Mouse (Mus musculus) embryo, embryonic 11 days (tissue): ENCODE measurements at regions not wholly inside any gene's neighbourhood (a gene's known extent, or its start where the extent isn't known, plus 50 kb on each side); places are given as distances from the start of the nearest gene placed in this dataset.

Experiments
- DNase-seq: peaks from one replicate; pipeline ENCODE4 v3.0.0-alpha.2; 2015

DNA sequence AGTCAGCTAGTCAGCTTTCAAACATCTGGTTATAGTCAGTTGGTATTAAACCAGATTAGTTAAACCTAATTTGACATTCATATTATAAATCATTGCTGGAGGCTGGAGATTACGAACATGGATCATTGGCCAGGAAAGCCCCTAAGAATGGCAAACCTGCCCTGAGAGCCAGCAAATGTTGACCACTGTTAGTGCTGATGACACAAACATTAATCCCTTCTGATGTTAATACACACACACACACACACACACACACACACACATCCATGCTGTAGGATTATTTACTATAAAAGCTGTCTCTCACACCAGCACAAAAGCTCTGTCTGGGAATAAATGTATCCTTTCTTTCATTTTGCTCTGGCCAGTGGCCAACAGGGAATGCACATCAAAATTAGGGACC lies 329.4 kb upstream of the Atp2b1 start:
- no peak for DNase-seq

DNA sequence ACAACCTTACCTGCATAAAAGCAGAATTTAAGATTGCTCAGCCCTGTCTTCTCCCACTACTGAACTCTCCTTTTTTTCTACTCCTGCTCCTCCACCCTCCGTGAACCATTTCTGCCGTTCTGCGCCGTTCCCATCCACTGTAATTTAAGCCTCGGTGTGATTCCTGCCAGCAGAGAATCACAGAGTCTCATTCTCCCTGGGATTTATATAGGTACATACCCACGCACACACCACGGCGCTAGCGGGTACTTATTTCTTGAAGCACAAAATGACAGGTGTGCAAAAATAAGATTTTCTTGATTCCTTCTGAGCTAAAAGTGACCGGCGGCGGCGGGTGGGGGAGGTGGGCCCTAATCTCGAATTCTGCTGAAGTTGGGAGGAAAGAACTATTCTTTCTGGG lies 324.5 kb upstream of the Atp2b1 start:
- DNase-seq, result no peak

DNA sequence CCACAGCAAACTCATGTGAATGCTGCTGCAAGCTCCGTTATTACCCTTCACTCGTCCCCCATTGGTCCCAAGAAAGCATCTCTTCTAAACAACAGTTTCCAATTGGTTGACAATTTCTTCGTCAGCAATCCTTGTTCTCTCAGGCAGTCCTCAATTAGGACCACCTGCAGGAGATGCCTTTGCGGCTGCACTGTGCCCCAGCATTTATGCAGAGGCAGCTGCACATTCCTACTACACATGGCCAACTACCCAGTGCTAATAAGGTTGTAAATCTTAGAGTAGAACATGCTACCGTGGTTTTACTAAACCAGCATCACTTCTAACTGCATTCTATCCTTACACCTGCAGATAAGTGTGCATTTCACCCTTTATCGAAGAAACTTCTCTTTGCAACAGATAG lies 322.1 kb upstream of the Atp2b1 start:
- no peak for DNase-seq

DNA sequence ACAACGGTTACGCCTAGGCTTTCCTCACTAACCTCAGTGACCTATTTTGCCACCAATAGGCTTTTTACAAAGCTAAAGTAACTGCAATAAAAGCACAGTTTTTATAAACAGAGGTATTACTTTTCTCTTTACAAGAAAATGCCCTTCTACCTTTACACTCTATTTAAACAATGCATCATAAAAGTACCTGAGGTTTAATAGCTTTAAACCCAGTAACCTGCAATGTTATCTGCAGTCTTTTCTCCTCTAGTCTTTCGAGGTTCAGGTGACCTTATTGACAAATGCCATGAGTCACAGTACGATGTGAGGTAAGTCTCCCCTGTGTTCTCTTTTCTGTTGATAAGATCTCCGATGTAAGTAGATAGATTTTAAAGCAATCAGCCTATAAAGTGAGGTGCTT lies 320.3 kb upstream of the Atp2b1 start:
- DNase-seq, result no peak

DNA sequence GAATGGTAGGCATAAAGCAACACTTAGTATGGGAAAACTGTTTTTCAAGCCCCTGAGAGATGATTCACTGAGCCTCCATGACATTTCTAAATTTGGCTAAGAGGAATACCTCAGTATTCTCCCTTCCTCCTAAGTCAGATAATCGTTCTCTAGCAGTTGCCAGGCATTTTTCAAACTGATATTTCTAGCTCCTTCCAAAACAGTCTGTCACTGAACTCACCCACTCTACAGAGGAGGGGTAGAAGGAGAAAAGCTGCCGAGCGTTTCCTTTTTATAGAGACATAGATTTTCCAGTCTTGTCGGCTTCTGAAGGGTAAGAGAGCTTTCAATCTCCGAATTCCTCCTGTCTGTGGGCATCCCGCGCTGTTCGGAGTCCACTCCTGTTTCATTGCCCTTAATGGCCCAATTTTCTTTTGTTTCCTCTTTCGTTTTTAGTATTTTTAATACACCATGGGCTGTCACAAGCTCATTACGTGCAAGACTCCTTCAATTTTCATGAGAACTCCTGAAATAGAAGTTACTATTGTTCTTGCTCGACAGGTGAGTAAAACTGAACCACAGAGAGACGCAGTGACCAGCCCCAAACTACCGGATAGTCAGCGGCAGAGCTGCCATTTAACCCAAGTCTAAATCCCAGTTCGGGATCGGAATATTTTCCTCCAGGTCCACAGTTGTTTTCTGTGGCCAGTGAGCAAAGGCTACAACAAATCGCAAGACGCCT lies 305.8 kb upstream of the Atp2b1 start:
- DNase-seq, result no peak

DNA sequence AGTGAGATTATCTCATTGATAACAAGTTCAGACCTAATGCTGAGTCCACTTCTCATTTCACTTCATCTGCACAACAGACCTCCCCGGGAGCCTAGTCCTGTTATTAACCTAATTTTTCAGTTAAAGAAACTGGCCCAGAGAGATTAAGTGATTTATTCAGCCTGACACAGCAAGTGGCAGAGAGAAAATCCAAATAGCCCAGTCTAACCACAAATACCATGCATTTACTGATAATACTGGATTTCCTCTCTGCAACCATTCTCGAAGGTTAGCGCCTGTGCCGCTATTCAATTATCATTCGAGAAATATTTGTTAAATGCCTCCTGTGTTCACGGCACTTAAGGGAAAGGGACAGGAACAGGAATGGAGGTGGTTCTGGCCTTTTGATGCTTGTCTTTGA lies 303.5 kb upstream of the Atp2b1 start:
- no peak for DNase-seq

DNA sequence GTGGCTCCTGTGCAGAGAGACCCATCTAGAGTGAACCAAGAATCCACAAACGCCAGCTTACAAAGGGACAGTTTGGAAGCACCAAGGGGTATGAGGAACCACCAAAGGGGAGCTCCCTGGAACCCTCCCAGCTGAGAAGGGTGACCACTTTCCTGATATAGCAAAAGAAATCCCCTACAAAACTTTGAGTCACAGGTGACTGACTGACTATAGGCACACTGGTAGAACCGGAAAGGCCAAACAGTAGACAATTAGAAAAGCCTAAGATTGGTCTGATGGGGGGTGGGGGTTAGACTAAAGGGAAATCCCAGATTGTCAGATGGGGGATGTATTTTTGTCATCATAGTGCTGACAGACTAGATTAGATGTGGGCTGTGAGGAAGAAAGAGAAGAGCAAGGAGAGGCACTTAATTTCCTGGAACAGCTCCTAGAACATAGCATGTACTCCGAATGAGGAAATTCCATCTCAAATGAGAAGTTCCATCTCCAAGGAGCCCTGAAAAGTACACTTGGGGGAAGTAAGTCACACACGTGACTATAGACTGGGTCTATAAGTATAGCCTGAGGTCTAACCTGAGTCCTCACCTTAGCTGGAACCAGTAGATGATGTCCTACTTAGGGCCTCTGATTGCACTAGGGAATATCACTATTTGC lies 302.4 kb upstream of the Atp2b1 start:
- no peak for DNase-seq

DNA sequence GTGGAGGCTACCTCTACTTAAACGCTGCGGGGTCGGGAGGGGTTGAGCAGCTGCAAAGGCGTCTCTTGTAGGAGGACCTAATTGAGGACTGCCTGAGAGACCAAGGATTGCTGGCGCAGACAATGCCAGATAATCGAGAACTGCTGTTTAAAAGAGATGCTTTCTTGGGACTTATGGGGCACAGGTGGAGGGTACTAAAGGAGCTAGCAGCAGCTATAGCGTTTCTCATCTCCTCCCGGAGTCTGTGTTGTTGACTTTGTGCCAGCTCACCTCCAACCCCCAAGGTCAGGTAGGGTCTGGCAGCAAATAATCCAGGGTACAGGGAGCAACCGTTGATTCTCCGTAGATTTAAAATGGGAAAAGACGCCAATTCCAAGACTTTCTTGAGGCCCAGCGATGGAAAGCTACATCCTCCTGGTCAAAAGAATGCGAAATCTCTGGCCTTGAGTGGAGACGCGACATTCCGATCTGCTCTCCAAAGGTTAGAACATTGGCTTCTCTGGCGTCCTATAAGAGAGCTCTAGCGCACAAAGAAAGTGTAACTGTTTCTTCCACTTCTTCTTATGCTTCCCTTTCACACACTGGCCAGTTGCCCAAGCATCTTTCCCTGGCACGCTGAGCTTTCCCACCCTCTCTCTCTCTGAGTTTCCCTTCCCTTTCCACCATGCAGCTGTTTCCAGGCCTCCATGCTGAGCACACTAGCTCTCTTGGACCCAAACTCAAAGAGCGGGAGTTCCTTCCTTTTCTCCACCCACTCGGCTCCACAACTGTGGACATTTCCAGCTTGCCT lies 295.3 kb upstream of the Atp2b1 start:
- no peak for DNase-seq

DNA sequence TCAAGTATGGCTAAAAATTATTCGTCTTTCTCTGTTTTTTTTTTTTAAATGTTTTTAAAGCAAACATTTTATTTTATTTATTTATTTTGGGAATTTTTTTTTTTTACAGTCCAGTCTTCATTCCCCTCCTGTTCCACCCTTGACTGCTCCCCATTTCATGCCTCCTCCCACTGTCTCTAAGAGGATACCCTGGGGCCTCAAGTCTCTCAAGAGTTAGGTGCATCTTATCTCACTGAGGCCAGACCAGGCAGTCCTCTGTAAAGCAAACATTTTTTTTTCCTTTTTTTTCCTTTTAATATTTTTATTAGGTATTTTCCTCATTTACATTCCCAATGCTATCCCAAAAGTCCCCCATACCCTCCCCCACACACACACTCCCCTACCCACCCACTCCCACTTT lies 290.1 kb upstream of the Atp2b1 start:
- no peak for DNase-seq

DNA sequence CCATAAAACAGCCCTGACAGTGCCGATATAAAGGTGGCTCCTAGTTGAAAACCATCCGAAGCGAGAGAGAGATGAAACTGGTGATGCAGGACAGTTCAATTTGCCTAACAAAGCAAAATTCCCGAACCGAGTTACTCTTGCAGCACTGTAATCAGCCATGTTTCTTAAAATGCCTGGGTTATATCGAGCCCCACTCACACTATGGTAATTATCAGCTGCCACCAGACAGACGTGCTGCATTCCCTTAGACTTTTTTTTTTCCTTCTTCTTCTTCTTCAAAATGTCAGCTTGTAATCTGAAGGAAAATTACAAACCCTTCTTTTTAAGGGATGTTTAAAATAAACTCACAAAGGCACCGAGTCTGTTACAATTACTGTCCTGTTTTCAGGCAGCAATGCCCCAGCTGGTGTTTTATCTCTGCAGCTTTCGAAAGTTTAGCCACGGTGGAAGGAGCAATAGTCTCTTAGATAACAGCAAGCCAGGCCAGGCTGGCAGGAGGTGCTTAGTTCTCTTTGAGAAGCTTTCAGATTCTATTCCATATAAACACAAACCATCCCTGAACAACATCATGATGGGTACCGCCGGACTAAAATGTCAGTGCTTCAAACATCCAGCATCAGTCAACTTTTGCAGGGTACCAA lies 289.4 kb upstream of the Atp2b1 start:
- peak; percentile 4 for DNase-seq

DNA sequence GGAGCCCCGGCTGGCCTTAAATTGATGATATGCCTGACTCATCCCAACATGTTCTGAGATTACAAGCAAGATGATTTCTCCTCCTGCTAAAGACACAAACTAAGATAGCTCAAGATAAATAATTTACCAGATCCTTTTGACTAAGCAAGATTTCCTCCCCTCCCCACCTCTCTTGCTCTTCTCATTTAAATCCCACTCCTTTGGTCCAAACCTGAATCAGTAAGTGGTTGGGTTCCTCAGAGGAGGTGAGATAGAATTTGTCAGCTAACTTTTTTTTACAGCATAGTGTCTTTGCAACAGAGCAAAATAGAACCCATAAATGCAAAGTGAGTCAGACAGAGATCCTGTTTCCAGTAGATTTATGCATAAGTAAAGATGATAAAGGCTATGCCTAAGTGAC lies 286.0 kb upstream of the Atp2b1 start:
- DNase-seq, result no peak

DNA sequence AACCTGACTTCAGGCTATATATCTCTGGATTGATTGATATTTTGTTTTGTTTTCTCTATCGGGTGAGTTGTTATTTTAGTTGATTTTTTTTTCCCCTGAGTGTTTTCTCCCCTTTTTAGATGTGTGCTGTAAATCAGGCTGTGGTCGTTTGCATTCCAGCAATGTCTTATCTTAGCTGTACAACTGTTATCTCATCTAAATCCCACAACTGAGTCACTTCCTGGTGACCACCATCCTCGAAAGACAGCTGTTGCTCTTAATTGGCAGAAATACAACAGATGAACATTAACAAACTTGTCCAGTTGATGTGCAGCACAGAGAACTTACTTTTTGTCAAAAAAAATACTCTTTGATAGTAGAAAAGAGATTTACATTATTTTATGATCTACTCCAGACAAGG lies 285.0 kb upstream of the Atp2b1 start:
- no peak for DNase-seq

DNA sequence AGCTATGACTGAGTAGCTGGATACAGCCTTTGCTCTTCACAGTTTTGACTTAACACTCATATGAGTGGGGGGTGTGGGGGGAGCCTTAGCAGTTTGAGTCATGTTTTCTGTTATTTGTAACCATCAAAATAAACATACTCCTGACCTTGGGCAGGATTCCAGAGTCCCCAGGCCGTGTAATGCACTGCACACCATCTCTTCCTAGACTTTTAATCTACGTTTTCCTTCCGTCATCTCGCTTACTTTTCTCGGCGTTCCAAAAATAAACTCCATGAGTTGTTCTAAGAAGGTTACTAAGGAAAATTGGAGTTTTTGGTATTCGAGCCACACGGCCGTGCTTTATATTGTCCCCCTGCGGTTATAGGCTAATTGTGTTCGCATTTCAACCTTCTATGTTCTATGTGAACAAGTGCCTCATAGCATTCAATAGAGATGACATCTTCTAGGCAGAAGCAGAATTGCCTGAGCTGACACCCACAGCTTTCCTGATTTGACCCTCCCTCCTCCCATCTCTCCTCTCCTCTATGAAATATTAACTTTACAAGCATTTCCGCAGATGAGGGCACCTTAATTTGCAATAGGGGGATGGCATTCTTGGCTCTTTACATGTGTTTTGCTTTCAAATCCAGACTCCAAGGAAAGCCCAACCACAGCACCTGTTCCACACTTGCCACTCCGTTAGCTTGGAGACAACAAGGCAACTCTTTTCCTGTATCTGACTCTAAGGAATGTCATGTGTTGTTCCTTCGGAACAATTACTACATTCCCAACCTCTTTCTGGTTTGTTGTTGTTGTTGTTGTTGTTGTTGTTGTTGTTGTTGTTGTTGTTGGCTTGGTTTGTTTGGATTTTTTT lies 276.2 kb upstream of the Atp2b1 start:
- DNase-seq, result no peak

DNA sequence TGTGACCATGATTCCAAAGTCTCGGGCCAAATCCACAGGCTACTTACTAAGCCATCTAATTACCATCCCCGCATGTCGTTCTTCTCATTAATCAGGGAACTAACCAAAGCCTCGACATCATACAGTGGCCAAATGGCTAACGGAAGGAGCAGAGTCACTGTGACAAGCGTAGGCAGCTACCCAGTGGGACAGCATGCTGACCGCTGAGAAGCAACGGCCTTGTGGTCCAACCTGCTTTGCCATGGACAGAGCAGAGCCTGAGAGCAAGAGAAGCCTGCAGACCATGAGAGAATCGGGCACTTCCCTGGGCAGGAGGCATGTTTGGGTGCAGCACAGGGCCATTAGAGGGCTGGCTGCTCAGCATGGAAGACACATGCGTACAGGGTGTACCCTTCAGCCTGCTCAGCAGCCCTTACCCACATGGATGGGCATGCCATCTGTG lies 268.5 kb upstream of the Atp2b1 start:
- DNase-seq, result no peak

DNA sequence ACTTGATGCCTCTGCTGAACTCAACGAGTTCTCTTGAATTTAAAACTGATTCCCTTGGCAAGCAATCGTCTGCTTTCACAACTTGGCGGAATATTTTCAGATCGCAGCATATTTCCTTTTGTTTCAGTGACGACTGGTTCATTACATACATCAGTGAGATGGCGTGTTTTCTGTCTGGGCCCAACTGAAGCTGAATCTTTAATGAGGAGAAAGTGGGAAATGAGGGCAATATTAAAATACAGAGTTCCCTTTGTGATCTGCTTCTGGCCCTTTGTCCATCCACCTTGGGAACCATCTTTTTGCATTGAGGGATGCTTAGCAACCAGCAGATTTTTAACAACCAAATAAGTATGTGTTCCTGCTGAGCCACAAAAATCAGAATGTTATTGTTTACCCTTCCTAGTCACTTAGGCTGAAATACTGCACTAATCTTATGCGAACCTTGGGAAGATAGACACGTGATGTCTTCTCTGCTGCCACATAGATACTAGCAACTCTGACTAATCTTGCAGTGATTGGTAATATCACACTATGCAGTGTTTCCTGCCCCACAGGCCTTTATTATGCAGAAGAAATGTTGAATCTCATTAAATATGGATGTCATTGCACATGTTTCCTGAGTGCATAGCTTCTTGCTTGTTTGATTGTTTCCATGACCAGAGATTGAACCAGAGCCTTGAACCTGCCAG lies 267.8 kb upstream of the Atp2b1 start:
- no peak for DNase-seq

DNA sequence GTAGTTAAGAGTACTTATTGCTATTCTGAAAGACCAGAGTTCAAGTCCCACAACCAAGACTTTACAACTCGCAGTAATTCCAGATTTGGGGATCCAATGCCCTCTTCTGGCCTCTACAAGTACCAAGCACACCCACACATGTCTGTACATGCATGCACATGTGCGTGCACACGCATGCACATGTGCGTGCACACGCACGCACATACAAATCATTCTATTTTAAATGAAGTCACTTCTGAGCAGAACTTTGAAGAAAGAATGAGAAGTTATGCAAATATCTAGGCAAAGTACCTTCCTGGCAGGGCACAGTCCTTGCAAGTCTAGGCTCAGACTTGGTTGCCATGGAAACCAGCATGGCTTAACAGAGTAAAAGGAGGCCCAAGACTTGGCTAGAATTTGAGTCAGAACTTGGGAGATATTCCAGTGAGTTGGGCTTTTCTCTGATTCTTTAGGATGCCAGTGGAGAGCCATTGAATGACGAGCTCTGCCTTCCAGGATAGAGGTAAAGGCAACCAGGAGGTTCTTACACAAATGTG lies 265.4 kb upstream of the Atp2b1 start:
- peak; percentile 27 for DNase-seq

DNA sequence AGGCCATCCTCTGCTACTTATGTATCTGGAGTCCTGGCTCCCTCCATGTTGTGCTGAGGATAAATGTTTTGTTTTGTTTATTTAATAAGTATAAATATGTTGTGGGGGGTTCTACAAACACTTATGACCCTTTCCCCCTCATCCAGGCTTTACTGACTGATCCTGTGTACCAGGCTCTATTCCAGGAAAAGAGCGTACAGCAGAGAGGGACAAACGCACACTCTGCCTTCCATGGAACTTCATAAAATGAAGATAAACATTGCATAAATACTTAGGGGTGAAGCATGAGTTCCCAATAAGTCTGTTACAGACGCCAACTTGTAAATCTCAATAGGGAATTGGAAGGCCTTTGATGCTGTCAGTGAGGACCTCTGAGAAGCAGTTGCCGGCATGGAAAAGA lies 263.7 kb upstream of the Atp2b1 start:
- DNase-seq, result no peak

DNA sequence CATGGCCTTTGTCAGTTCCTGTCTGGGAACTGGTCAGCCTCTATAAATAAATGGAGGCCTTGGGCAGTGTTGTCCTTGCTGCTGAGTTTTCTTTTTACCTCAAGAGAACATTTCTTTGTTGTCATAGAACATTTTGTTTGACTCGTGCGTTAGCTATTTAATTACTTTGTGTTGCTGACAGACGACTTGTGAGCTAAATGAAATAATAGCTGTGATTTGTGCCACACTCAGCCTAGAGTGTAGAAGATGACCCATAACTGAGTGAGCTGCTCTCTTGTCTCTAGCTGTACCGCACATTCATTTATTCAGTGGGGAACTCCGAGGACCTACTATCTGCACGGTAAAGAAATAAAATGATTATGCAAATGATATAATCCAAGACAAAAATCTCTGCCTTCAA lies 263.1 kb upstream of the Atp2b1 start:
- no peak for DNase-seq

DNA sequence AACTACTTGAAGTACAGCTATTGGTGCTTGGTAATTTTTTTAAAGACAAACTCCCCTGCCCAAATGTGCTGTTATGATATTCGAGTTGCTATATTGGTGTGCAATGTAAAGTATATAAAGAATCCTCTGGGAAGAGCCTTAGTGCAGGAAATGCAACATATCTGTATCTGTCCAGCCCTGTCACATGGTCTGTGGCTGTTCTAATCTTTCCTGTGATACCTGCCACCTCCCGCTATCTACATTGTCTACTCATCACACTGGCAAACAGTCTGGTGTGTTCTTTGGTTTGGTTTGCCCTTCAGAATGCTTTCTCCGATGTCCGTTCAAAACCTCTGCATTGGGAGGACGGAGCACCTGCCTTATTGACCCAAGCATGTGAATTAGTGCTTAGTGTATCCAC lies 262.6 kb upstream of the Atp2b1 start:
- DNase-seq, result no peak

DNA sequence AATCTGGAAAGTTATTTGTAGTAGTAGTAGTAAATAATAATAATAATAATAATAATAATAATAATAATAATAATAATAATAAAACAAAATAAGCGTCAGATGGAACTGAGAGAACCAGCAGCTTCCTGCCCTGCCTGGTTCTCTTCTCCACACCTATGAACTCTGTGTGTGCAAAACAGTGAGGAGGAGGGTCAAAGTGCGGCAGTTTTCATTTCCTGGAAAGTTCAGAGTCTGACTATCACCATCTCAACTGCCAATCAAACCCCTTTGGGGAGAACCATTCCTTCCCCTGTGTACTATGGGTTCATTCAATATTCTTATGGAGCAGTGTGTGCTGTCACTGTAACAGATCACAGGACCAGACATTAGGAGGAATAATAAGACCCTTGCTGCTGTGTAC lies 262.1 kb upstream of the Atp2b1 start:
- no peak for DNase-seq

DNA sequence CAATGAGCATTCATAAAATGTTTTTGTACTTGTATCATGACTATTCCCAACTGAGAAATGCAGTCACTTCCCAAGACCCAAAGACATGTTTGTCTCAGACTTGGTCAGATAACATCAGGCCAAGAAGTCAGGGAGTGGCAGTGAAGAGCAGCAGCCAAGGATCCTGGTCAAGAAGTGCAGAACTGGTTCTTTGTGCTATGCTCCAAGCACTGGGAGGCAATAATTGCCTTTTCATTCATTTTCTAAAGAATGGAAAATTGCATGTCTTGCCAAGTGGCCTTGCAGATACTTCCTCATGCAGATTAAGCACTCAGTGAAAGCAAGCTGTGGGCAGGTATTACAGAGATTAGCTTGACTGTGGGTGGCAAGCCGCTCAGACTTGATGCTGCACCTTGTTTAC lies 253.5 kb upstream of the Atp2b1 start:
- DNase-seq, result no peak
